Mouse (Mus musculus) ES-E14 (cell line): ENCODE measurements around the gene LTO1.

ENCODE experiments used
- CHD2 ChIP-seq: IDR thresholded peaks from 2 replicates; pipeline ENCODE4 v1.6.1; 2014; ENCODE audit warnings: mild to moderate bottlenecking, low read depth, low read length, inconsistent platforms
- MAFK ChIP-seq: IDR thresholded peaks from 2 replicates; pipeline ENCODE4 v1.6.1; 2014; ENCODE audit warnings: mild to moderate bottlenecking, low read depth, low read length, inconsistent platforms; ENCODE audit not compliant: insufficient read depth
- ZC3H11A ChIP-seq: IDR thresholded peaks from 2 replicates; pipeline ENCODE4 v1.6.1; 2012; ENCODE audit warnings: low read depth, mild to moderate bottlenecking, inconsistent platforms, low read length, borderline replicate concordance
- ZNF384 ChIP-seq: IDR thresholded peaks from 2 replicates; pipeline ENCODE4 v1.6.1; 2012; ENCODE audit warnings: low read depth, low read length, inconsistent platforms

- TF ChIP-seq ZNF384 = no peak
- no peak for TF ChIP-seq CHD2
- no peak for TF ChIP-seq MAFK
- TF ChIP-seq ZC3H11A = no peak
These were observed 18.3 kb upstream of the LTO1 start, which contains the start of gene Fgf15 for GRCm38 (mm10) chr7:144896294-144897218.
